Mouse (Mus musculus) embryonic facial prominence, embryonic 10.5 days (tissue): ENCODE data around the gene Tnik. TPM values are rescaled to one million over a fixed set of nuclear protein-coding genes. Genes with fewer than 3 reads are reported as not detected.

ENCODE experiments used
- DNase-seq: peaks from one replicate; pipeline ENCODE4 v3.0.0-alpha.2; 2017; ENCODE audit warnings: low spot score
- H3K27ac ChIP-seq: fragments of 300-500 bp; sonication (generic); replicated peaks from 2 replicates; pipeline ENCODE4 v1.5.1; 2016; ENCODE audit warnings: mild to moderate bottlenecking
- H3K27me3 ChIP-seq: fragments of 300-500 bp; sonication (generic); replicated peaks from 2 replicates; pipeline ENCODE4 v1.6.1; 2016; ENCODE audit warnings: low read depth, mild to moderate bottlenecking; ENCODE audit not compliant: poor library complexity, severe bottlenecking
- H3K36me3 ChIP-seq: fragments of 300-500 bp; sonication (generic); replicated peaks from 2 replicates; pipeline ENCODE4 v1.6.1; 2016; ENCODE audit warnings: mild to moderate bottlenecking, moderate library complexity
- H3K4me1 ChIP-seq: fragments of 300-500 bp; sonication (generic); 2 replicates; pipeline ENCODE4 v1.6.1; 2016
- H3K4me3 ChIP-seq: fragments of 300-500 bp; sonication (generic); 2 replicates; pipeline ENCODE4 v1.5.1; 2016; ENCODE audit warnings: mild to moderate bottlenecking, moderate library complexity
- H3K9me3 ChIP-seq: fragments of 300-500 bp; sonication (generic); 2 replicates; pipeline ENCODE4 v1.6.1; 2016; ENCODE audit warnings: mild to moderate bottlenecking
- WGBS: fragments of 180-500 bp; shearing (Covaris S2); methylation state at CpG from one replicate; pipeline ENCODE4 v1.1.7; 2016; 5-methylcytosine and 5-hydroxymethylcytosine counted together
- microRNA-seq: library from miRNA; unstranded; fragments of <30 nt; microRNA quantifications from one replicate; pipeline ENCODE4, GENCODE M21; 2017
- polyA plus RNA-seq: library from polyadenylated mRNA; unstranded; fragments of >200 nt; fragmentation: Nextera tagmentation; extraction: Ambion mirVana; gene quantifications from 2 replicates; pipeline ENCODE4 v1.2.1, GENCODE M21; 2016

Tnik gene
- polyA plus RNA-seq, 1 experiment from 2014 or later, result 12.8 TPM

GRCm38 (mm10) chr3:28706736-28707135 is 443.7 kb downstream of the Tnik start:
- no peak overlapping the region for H3K27ac ChIP-seq
- no peaks in the 10 kb centered on the region for H3K9me3 ChIP-seq
- WGBS, result 72% methylated on average over 4 of the region's 4 CpGs
- H3K27me3 ChIP-seq, result no peaks in the 10 kb centered on the region
- DNase-seq, result no peak
- H3K4me1 ChIP-seq, result 0 out of 2 replicates have a peak, but pooled peaks cover 2% of the 10 kb centered on the region
- no peak overlapping the region for H3K4me3 ChIP-seq
- H3K36me3 ChIP-seq, result no peaks in the 10 kb centered on the region

GRCm38 (mm10) chr3:28709740-28710139 is 446.7 kb downstream of the Tnik start:
- no peak overlapping the region for H3K27ac ChIP-seq
- H3K9me3 ChIP-seq, result no peaks in the 10 kb centered on the region
- WGBS, result 72% methylated on average over 1 of the region's 1 CpGs
- H3K27me3 ChIP-seq, result no peaks in the 10 kb centered on the region
- no peak overlapping the region for H3K4me3 ChIP-seq
- no peak for DNase-seq
- no peaks in the 10 kb centered on the region for H3K4me1 ChIP-seq
- H3K36me3 ChIP-seq, result no peaks in the 10 kb centered on the region

- DNase-seq, result no peak
- Histone ChIP-seq H3K4me1 (no peaks in the 10 kb centered on the region), H3K27me3 (no peaks in the 10 kb centered on the region), H3K4me3 (no peak overlapping the region), H3K9me3 (no peaks in the 10 kb centered on the region), H3K36me3 (no peaks in the 10 kb centered on the region), H3K27ac (no peak overlapping the region)
- WGBS, result 83% methylated on average over 7 of the region's 7 CpGs
Observed at GRCm38 (mm10) chr3:28713913-28714698, 451.1 kb downstream of the Tnik start.

GRCm38 (mm10) chr3:28718521-28718920 is 455.5 kb downstream of the Tnik start:
- 90% methylated on average over 2 of the region's 2 CpGs for WGBS
- H3K9me3 ChIP-seq, result no peaks in the 10 kb centered on the region
- H3K27ac ChIP-seq, result no peak overlapping the region
- no peaks in the 10 kb centered on the region for H3K36me3 ChIP-seq
- DNase-seq, result no peak
- no peaks in the 10 kb centered on the region for H3K4me1 ChIP-seq
- no peaks in the 10 kb centered on the region for H3K27me3 ChIP-seq
- no peak overlapping the region for H3K4me3 ChIP-seq

- no peak for DNase-seq
- Histone ChIP-seq H3K9me3 (no peaks in the 10 kb centered on the region), H3K4me1 (no peaks in the 10 kb centered on the region), H3K27ac (no peak overlapping the region), H3K4me3 (no peak overlapping the region), H3K36me3 (no peaks in the 10 kb centered on the region), H3K27me3 (no peaks in the 10 kb centered on the region)
- WGBS, result 75% methylated on average over 5 of the region's 5 CpGs
Observed at GRCm38 (mm10) chr3:28721218-28721617, 458.2 kb downstream of the Tnik start.

GRCm38 (mm10) chr3:28721838-28722237 is 458.8 kb downstream of the Tnik start:
- Histone ChIP-seq H3K9me3 (no peaks in the 10 kb centered on the region), H3K27me3 (no peaks in the 10 kb centered on the region), H3K4me3 (no peak overlapping the region), H3K36me3 (no peaks in the 10 kb centered on the region), H3K4me1 (no peaks in the 10 kb centered on the region), H3K27ac (no peak overlapping the region)
- 92% methylated on average over 7 of the region's 7 CpGs for WGBS
- no peak for DNase-seq

GRCm38 (mm10) chr3:28722531-28722930 is 459.5 kb downstream of the Tnik start:
- H3K27ac ChIP-seq, result no peak overlapping the region
- no peaks in the 10 kb centered on the region for H3K36me3 ChIP-seq
- no peaks in the 10 kb centered on the region for H3K27me3 ChIP-seq
- DNase-seq, result no peak
- no peaks in the 10 kb centered on the region for H3K9me3 ChIP-seq
- H3K4me3 ChIP-seq, result no peak overlapping the region
- no peaks in the 10 kb centered on the region for H3K4me1 ChIP-seq

GRCm38 (mm10) chr3:28723534-28723933 is 460.5 kb downstream of the Tnik start:
- no peaks in the 10 kb centered on the region for H3K4me1 ChIP-seq
- DNase-seq, result no peak
- WGBS, result 62% methylated on average over 6 of the region's 6 CpGs
- no peak overlapping the region for H3K4me3 ChIP-seq
- no peaks in the 10 kb centered on the region for H3K27me3 ChIP-seq
- no peaks in the 10 kb centered on the region for H3K9me3 ChIP-seq
- no peaks in the 10 kb centered on the region for H3K36me3 ChIP-seq
- no peak overlapping the region for H3K27ac ChIP-seq

- no peak overlapping the region for H3K27ac ChIP-seq
- H3K4me3 ChIP-seq, result no peak overlapping the region
- H3K27me3 ChIP-seq, result no peaks in the 10 kb centered on the region
- H3K4me1 ChIP-seq, result no peaks in the 10 kb centered on the region
- H3K36me3 ChIP-seq, result no peaks in the 10 kb centered on the region
- WGBS, result 97% methylated on average over 13 of the region's 13 CpGs
- no peaks in the 10 kb centered on the region for H3K9me3 ChIP-seq
- no peak for DNase-seq
Observed at GRCm38 (mm10) chr3:28725203-28725602, 462.2 kb downstream of the Tnik start.

Small RNAs within 50 kb of the gene (microRNA-seq; reads per million reads assigned to microRNA genes)
- not detected for gene Mir466q
